ENCODE assay signal across 24 mouse cellular contexts in genomic region chr3:142040345-142040744, GRCm38 (mm10).
"Had no signal": no experiment of that assay in that cellular context is flagged by ENCODE, and none has a peak within 500 bp of the region (broad histone marks: within the 10 kb centered on the region; RNA-seq: fewer than 3 reads in every experiment).

No protein-coding gene starts in this region.

- H3K4me2 ChIP-seq: limb, embryonic 13.5 days; liver, embryonic 12.5 days; liver, embryonic 15.5 days; lung, embryonic 15.5 days; neural tube, embryonic 12.5 days; neural tube, embryonic 15.5 days had no signal

- ATAC-seq: inflammation-experienced regulatory T-cells, adult 6 months; intestine, embryonic 16.5 days; liver, embryonic 12.5 days had no signal

- H3K4me3 ChIP-seq: layer of hippocampus, adult 2 months; left cerebral cortex, adult 2 months; limb, embryonic 10.5 days; limb, embryonic 13.5 days; liver, embryonic 12.5 days; liver, embryonic 15.5 days; lung, embryonic 15.5 days; midbrain, embryonic 10.5 days; neural tube, embryonic 12.5 days; neural tube, embryonic 15.5 days had no signal

- H3K36me3 ChIP-seq: limb, embryonic 10.5 days; limb, embryonic 13.5 days; liver, embryonic 12.5 days; liver, embryonic 15.5 days; lung, embryonic 15.5 days; midbrain, embryonic 10.5 days; neural tube, embryonic 12.5 days; neural tube, embryonic 15.5 days had no signal

- H3K9ac ChIP-seq: limb, embryonic 13.5 days; liver, embryonic 12.5 days; liver, embryonic 15.5 days; lung, embryonic 15.5 days; neural tube, embryonic 12.5 days; neural tube, embryonic 15.5 days had no signal

- H3K27me3 ChIP-seq: liver, embryonic 12.5 days; liver, embryonic 15.5 days; lung, embryonic 15.5 days; megakaryocyte, embryonic 14.5 days; neural tube, embryonic 12.5 days; neural tube, embryonic 15.5 days had no signal

- H3K4me1 ChIP-seq: liver, embryonic 12.5 days; liver, embryonic 15.5 days; lung, embryonic 15.5 days; megakaryocyte, embryonic 14.5 days; neural tube, embryonic 15.5 days had no signal

- H3K27ac ChIP-seq: kidney, postnatal 0 days; layer of hippocampus, adult 2 months; left cerebral cortex, adult 2 months; limb, embryonic 10.5 days; limb, embryonic 13.5 days; liver, embryonic 12.5 days; liver, embryonic 15.5 days; lung, embryonic 15.5 days; midbrain, embryonic 10.5 days; neural tube, embryonic 12.5 days; neural tube, embryonic 15.5 days had no signal

- H3K9me3 ChIP-seq: limb, embryonic 10.5 days; limb, embryonic 13.5 days; liver, embryonic 12.5 days; liver, embryonic 15.5 days; lung, embryonic 15.5 days; megakaryocyte, embryonic 14.5 days; midbrain, embryonic 10.5 days; neural tube, embryonic 12.5 days; neural tube, embryonic 15.5 days had no signal

- DNase-seq: kidney, adult 2 months; kidney, postnatal 25 days; layer of hippocampus, adult 9-11 months; liver; lung, adult 18-20 months; lung, postnatal 10 days; lung, postnatal 36 days; midbrain, embryonic 14.5 days; thymus, adult 18-20 months; thymus, postnatal 36 days had no signal
